Mouse (Mus musculus) embryonic facial prominence, embryonic 13.5 days (tissue): ENCODE data around the gene Macrod1. TPM values are rescaled to one million over a fixed set of nuclear protein-coding genes. Genes with fewer than 3 reads are reported as not detected.
A peak's percentile ranks its signal among the peaks of the same experiment; 100 is the strongest.

Source experiments
- ATAC-seq: fragments of 200-750 bp; cut with Nextera tagmentation; 2 replicates; pipeline ENCODE4 v1.8.0; 2017; ENCODE audit warnings: low read depth; ENCODE audit not compliant: insufficient number of reproducible peaks, insufficient read depth, low FRiP score, low TSS enrichment
- H3K27ac ChIP-seq: fragments of 300-500 bp; sonication (generic); 2 replicates; pipeline ENCODE4 v1.5.1; 2015; ENCODE audit warnings: moderate library complexity, mild to moderate bottlenecking, inconsistent platforms
- H3K27me3 ChIP-seq: fragments of 300-500 bp; sonication (generic); 2 replicates; pipeline ENCODE4 v1.6.1; 2015; ENCODE audit warnings: mild to moderate bottlenecking, inconsistent platforms
- H3K36me3 ChIP-seq: fragments of 300-500 bp; sonication (generic); 2 replicates; pipeline ENCODE4 v1.6.1; 2015; ENCODE audit warnings: mild to moderate bottlenecking, inconsistent platforms
- H3K4me1 ChIP-seq: fragments of 300-500 bp; sonication (generic); 2 replicates; pipeline ENCODE4 v1.6.1; 2015; ENCODE audit warnings: inconsistent platforms
- H3K4me2 ChIP-seq: fragments of 300-500 bp; sonication (generic); 2 replicates; pipeline ENCODE4 v1.6.1; 2015; ENCODE audit warnings: moderate library complexity, mild to moderate bottlenecking, inconsistent platforms
- H3K4me3 ChIP-seq: fragments of 300-500 bp; sonication (generic); 2 replicates; pipeline ENCODE4 v1.5.1; 2015; ENCODE audit warnings: mild to moderate bottlenecking, inconsistent platforms
- H3K9ac ChIP-seq: fragments of 300-500 bp; sonication (generic); 2 replicates; pipeline ENCODE4 v1.6.1; 2015; ENCODE audit warnings: mild to moderate bottlenecking, inconsistent platforms
- H3K9me3 ChIP-seq: fragments of 300-500 bp; sonication (generic); 2 replicates; pipeline ENCODE4 v1.6.1; 2016; ENCODE audit warnings: inconsistent platforms
- WGBS: fragments of 180-500 bp; shearing (Covaris S2); methylation state at CpG from one replicate; pipeline ENCODE4 v1.1.7; 2015; ENCODE audit warnings: mixed read lengths; 5-methylcytosine and 5-hydroxymethylcytosine counted together
- polyA plus RNA-seq: library from polyadenylated mRNA; unstranded; fragments of >200 nt; fragmentation: Nextera tagmentation; extraction: Ambion mirVana; gene quantifications from 2 replicates; pipeline ENCODE4 v1.2.1, GENCODE M21; 2015

Gene Macrod1
- polyA plus RNA-seq, 1 experiment from 2014 or later: 9.0 TPM

DNA sequence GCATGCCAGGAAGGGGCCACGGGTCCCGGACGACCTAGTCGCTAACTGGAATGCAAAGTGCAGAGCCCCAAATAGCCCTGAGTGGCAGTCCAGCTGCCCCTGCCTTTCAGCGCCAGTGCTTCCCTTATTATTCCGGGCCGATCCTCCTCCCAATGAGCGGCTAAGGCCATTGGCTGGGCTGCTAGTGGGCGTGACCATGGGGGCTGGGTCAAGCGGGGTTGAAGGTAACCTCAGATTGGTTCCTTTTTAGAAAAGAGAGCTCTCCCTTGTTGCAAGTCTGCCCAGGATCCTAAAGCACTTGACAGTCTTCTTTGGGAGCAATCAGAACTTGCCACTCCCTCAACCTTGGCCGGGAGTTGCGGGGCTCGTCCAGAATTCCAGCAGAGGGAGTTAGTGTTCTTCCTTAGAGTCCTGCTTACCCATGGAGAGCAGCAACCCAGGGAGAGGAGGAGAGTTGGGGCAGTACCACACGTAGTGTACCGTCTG is 1.2 kb downstream of the Macrod1 start:
- Histone ChIP-seq H3K4me3 (peak overlapping the region; percentile 76), H3K36me3 (no peaks in the 10 kb centered on the region), H3K4me1 (peaks cover 29% of the 10 kb centered on the region), H3K4me2 (peak overlapping the region; percentile 100), H3K9ac (peak overlapping the region; percentile 75), H3K9me3 (no peaks in the 10 kb centered on the region), H3K27me3 (no peaks in the 10 kb centered on the region), H3K27ac (peak overlapping the region; percentile 39; the same call in 1 of the 2 replicates)
- WGBS: under 1% methylated on average over 15 of the region's 15 CpGs
- ATAC-seq: peak; percentile 69

DNA sequence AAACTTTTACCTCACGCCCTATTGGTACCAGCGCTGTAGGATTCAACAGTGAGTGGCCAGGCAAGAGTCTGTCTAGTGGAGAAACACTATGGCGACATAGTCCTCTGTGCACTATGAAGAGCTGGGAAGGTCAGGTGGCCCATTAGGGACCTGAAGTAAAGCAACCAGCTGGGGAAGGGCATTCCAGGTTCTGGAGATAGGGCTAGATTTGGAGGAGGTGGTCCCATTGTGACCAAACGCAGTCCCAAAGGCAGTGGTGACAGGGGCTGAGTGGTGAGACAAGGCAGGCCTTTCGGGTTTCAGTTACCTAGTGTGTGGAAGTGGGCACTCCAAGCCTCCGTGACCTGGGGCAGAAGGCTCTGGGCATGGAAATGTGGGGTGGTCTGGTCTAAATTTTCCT is 1.9 kb downstream of the Macrod1 start:
- ATAC-seq: no peak
- H3K4me3 ChIP-seq: peak overlapping the region; percentile 76
- H3K4me2 ChIP-seq: peak overlapping the region; percentile 100
- peak overlapping the region; percentile 75; the same call in 1 of the 2 replicates for H3K9ac ChIP-seq
- no peaks in the 10 kb centered on the region for H3K27me3 ChIP-seq
- no peak overlapping the region for H3K27ac ChIP-seq
- no peaks in the 10 kb centered on the region for H3K36me3 ChIP-seq
- WGBS: 54% methylated on average over 6 of the region's 6 CpGs
- no peaks in the 10 kb centered on the region for H3K9me3 ChIP-seq
- peaks cover 29% of the 10 kb centered on the region for H3K4me1 ChIP-seq

- ATAC-seq: no peak
- 88% methylated on average over 5 of the region's 5 CpGs for WGBS
- Histone ChIP-seq H3K27me3 (no peaks in the 10 kb centered on the region), H3K9me3 (no peaks in the 10 kb centered on the region), H3K4me3 (no peak overlapping the region), H3K36me3 (no peaks in the 10 kb centered on the region), H3K4me1 (peaks cover 31% of the 10 kb centered on the region), H3K9ac (no peak overlapping the region), H3K27ac (no peak overlapping the region), H3K4me2 (no peak overlapping the region)
Observed at GRCm38 (mm10) chr19:7062110-7062509, 5.5 kb downstream of the Macrod1 start.

GRCm38 (mm10) chr19:7062916-7063315 is 6.3 kb downstream of the Macrod1 start:
- no peak for ATAC-seq
- peaks cover 31% of the 10 kb centered on the region for H3K4me1 ChIP-seq
- H3K27ac ChIP-seq: no peak overlapping the region
- no peak overlapping the region for H3K4me2 ChIP-seq
- H3K9ac ChIP-seq: no peak overlapping the region
- no peaks in the 10 kb centered on the region for H3K36me3 ChIP-seq
- WGBS: 89% methylated on average over 8 of the region's 8 CpGs
- H3K9me3 ChIP-seq: no peaks in the 10 kb centered on the region
- peaks cover 7% of the 10 kb centered on the region for H3K27me3 ChIP-seq
- H3K4me3 ChIP-seq: no peak overlapping the region

GRCm38 (mm10) chr19:7064571-7064970 is 8.0 kb downstream of the Macrod1 start:
- no peaks in the 10 kb centered on the region for H3K36me3 ChIP-seq
- no peak; the same call in 1 of the 2 replicates for ATAC-seq
- no peak overlapping the region for H3K4me3 ChIP-seq
- H3K9me3 ChIP-seq: no peaks in the 10 kb centered on the region
- no peak overlapping the region for H3K9ac ChIP-seq
- H3K27me3 ChIP-seq: peaks cover 14% of the 10 kb centered on the region
- H3K27ac ChIP-seq: no peak overlapping the region
- peaks cover 38% of the 10 kb centered on the region for H3K4me1 ChIP-seq
- H3K4me2 ChIP-seq: no peak overlapping the region
- 2% methylated on average over 3 of the region's 3 CpGs for WGBS

- no peak for ATAC-seq
- peak overlapping the region; percentile 34 for H3K4me2 ChIP-seq
- H3K9ac ChIP-seq: peak overlapping the region; percentile 61
- H3K9me3 ChIP-seq: no peaks in the 10 kb centered on the region
- H3K36me3 ChIP-seq: no peaks in the 10 kb centered on the region
- peak overlapping the region; percentile 51; the same call in 1 of the 2 replicates for H3K27ac ChIP-seq
- H3K4me3 ChIP-seq: 0 out of 2 replicates have a peak overlapping the region, but pooled peaks have one; percentile 1
- H3K27me3 ChIP-seq: peaks cover 18% of the 10 kb centered on the region
- WGBS: 26% methylated on average over 15 of the region's 15 CpGs
- peaks cover 52% of the 10 kb centered on the region for H3K4me1 ChIP-seq
Observed at GRCm38 (mm10) chr19:7066034-7066827, 9.6 kb downstream of the Macrod1 start.

GRCm38 (mm10) chr19:7066828-7067342 is 10.3 kb downstream of the Macrod1 start:
- Histone ChIP-seq H3K9me3 (no peaks in the 10 kb centered on the region), H3K4me3 (0 out of 2 replicates have a peak overlapping the region, but pooled peaks have one; percentile 1), H3K9ac (peak overlapping the region; percentile 61; the same call in 1 of the 2 replicates), H3K4me1 (peaks cover 52% of the 10 kb centered on the region), H3K27ac (no peak overlapping the region), H3K4me2 (peak overlapping the region; percentile 34; the same call in 1 of the 2 replicates), H3K36me3 (no peaks in the 10 kb centered on the region), H3K27me3 (peaks cover 25% of the 10 kb centered on the region)
- WGBS: 35% methylated on average over 7 of the region's 8 CpGs
- ATAC-seq: no peak

DNA sequence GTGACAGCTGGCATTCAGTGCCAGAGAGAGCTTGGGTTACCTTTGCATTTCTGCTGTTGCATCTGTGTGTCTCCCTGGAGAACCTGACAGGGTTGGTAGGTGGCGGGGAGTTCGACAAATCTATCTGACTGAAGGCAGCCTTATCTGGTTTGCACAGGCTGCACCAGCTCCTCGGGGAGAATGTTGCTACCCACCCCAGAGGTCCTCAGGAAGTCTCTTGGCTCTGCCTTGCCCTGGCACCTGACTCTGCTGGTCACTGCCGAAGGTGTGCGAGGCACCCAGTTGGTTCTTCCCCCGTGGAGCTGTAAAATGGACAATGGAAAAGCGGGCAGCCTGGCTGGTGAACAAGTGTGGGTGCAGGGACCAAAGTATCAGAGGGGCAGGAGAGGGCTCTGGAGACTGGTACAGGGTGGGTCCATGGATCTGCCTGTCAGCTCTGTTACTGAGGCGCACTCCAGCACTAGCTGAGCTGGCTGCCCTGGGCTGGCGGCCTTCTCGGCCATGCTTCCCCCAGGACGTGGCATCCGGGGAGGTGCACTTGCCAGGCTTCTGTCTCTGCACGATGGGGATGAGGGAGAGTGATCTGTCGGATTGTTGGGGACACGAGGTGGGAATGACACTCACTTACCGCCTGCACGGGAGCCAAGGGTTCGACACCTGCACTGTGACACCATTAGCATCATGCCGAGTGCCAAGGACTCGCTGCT is 10.9 kb downstream of the Macrod1 start:
- WGBS: 53% methylated on average over 20 of the region's 20 CpGs
- Histone ChIP-seq H3K27me3 (peaks cover 29% of the 10 kb centered on the region), H3K9me3 (no peaks in the 10 kb centered on the region), H3K9ac (0 out of 2 replicates have a peak overlapping the region, but pooled peaks have one; percentile 46), H3K4me3 (no peak overlapping the region), H3K36me3 (no peaks in the 10 kb centered on the region), H3K4me2 (no peak overlapping the region), H3K27ac (no peak overlapping the region), H3K4me1 (peaks cover 52% of the 10 kb centered on the region)
- ATAC-seq: no peak

DNA sequence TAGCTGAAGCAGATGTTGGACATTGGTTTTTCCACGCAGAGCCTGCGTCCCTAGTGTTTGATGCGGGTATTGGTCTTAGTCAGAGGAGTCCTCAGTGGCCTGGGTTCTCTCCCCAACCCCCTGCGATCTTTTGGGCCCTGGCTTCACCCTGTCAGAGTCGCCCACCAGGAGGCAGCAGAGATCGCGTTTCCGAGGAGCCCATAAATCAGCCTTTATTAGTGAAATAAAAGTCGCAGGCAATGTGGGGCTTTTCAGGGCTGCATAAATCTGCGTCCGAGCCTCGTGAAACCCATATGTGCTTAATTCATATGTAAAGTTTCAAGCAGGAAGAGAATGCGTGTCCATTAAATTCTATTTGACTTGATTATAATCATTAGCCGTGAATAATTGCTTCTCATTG is 11.5 kb downstream of the Macrod1 start:
- WGBS: 2% methylated on average over 14 of the region's 14 CpGs
- no peaks in the 10 kb centered on the region for H3K36me3 ChIP-seq
- peak overlapping the region; percentile 26 for H3K4me2 ChIP-seq
- 0 out of 2 replicates have a peak overlapping the region, but pooled peaks have one; percentile 46 for H3K9ac ChIP-seq
- no peak overlapping the region for H3K4me3 ChIP-seq
- H3K9me3 ChIP-seq: no peaks in the 10 kb centered on the region
- peaks cover 29% of the 10 kb centered on the region for H3K27me3 ChIP-seq
- peaks cover 52% of the 10 kb centered on the region for H3K4me1 ChIP-seq
- no peak overlapping the region for H3K27ac ChIP-seq
- ATAC-seq: no peak; the same call in 1 of the 2 replicates

GRCm38 (mm10) chr19:7068661-7069531 is 12.3 kb downstream of the Macrod1 start:
- WGBS: 49% methylated on average over 11 of the region's 11 CpGs
- no peak overlapping the region for H3K4me3 ChIP-seq
- H3K9me3 ChIP-seq: no peaks in the 10 kb centered on the region
- peak overlapping the region; percentile 26 for H3K4me2 ChIP-seq
- no peaks in the 10 kb centered on the region for H3K36me3 ChIP-seq
- ATAC-seq: no peak
- peaks cover 52% of the 10 kb centered on the region for H3K4me1 ChIP-seq
- peak overlapping the region; percentile 44; the same call in 1 of the 2 replicates for H3K27ac ChIP-seq
- H3K9ac ChIP-seq: 0 out of 2 replicates have a peak overlapping the region, but pooled peaks have one; percentile 59
- peaks cover 32% of the 10 kb centered on the region for H3K27me3 ChIP-seq
